Mouse (Mus musculus) MEL (cell line): ENCODE data around the gene Rex1bd.

Source experiments
- CTCF ChIP-seq, 3 experiments: IDR thresholded peaks in 2 of 3; conservative IDR thresholded peaks in 1 of 3; 2 replicates each; pipeline ENCODE4 v1.5.1; 2011 to 2012; ENCODE audit warnings: low read length in 3 of 3, low read depth in 2 of 3, mild to moderate bottlenecking in 2 of 3, improper control_type of control experiment in 1 of 3, inconsistent platforms in 1 of 3, mixed read lengths in 1 of 3, moderate library complexity in 1 of 3; ENCODE audit not compliant: control insufficient read depth in 1 of 3, insufficient read depth in 1 of 3, poor library complexity in 1 of 3, severe bottlenecking in 1 of 3
- SMC3 ChIP-seq: IDR thresholded peaks from 2 replicates; pipeline ENCODE4 v1.6.1; 2011; ENCODE audit warnings: low read depth, low read length, improper control_type of control experiment
- ZKSCAN1 ChIP-seq: IDR thresholded peaks from 2 replicates; pipeline ENCODE4 v1.6.1; 2012; ENCODE audit warnings: low read depth, mild to moderate bottlenecking, inconsistent platforms, low read length, improper control_type of control experiment, moderate library complexity

GRCm38 (mm10) chr8:70464162-70464561 is 42.4 kb downstream of the Rex1bd start:
- TF ChIP-seq SMC3 (no peak), ZKSCAN1 (no peak), CTCF (IDR thresholded peaks at IDR 0.05 in 2 of 3, conservative IDR thresholded peaks at IDR 0.05 in 1 of 3; ENCODE audit: control insufficient read depth in 1 of 3, insufficient read depth in 1 of 3, low read depth in 2 of 3, low read length in 3 of 3, poor library complexity in 1 of 3, severe bottlenecking in 1 of 3) (no peak)
